19 mouse cellular contexts compared by ENCODE assay signal in the genomic region with DNA sequence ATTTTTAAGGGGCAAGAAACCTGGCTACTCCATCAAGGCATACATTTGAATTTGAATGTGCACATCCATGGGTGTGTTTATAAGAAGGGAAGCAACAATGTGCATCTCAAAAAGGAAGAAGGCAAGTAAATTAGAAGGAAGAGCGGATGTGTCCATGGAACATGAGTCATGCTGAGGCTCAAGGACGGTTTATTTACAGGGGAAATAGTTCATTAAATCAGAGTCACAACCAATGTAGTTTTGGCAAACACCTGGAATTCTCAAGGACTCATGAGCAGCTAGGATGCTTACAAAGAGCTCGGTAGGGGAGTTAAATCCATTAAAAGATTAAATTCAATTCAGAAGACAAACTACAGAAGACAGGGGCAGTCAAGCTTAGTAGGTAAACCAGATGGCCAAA.
"Had no signal": no experiment of that assay in that cellular context is flagged by ENCODE, and none has a peak within 500 bp of the region (broad histone marks: within the 10 kb centered on the region; RNA-seq: fewer than 3 reads in every experiment).

No protein-coding gene starts in this region.

- H3K9me3 ChIP-seq: lung, embryonic 15.5 days; midbrain, embryonic 10.5 days; midbrain, embryonic 12.5 days; neural tube, embryonic 13.5 days; neural tube, embryonic 15.5 days had no signal

- H3K9ac ChIP-seq: lung, embryonic 15.5 days; midbrain, embryonic 12.5 days; neural tube, embryonic 13.5 days; neural tube, embryonic 15.5 days had no signal

- DNase-seq: lung, adult 2 months; lung, postnatal 4 days; midbrain, embryonic 14.5 days; retina, postnatal 1 day; right cerebral cortex, adult 18-20 months; right cerebral cortex, postnatal 25 days; right cerebral cortex, postnatal 4 days; spleen, adult 18-20 months; thymus, adult 18-20 months; thymus, postnatal 14 days; thymus, postnatal 36 days had no signal

- H3K36me3 ChIP-seq: lung, embryonic 15.5 days; midbrain, embryonic 10.5 days; midbrain, embryonic 12.5 days; neural tube, embryonic 13.5 days; neural tube, embryonic 15.5 days had no signal

- H3K4me1 ChIP-seq: lung, embryonic 15.5 days had no signal

- ATAC-seq: lung, postnatal 0 days; midbrain, embryonic 16.5 days had no signal

- H3K27me3 ChIP-seq: lung, embryonic 15.5 days; neural tube, embryonic 13.5 days; neural tube, embryonic 15.5 days had no signal

- H3K27ac ChIP-seq: lung, embryonic 15.5 days; midbrain, embryonic 10.5 days; midbrain, embryonic 12.5 days; neural tube, embryonic 13.5 days; neural tube, embryonic 15.5 days had no signal

- H3K4me2 ChIP-seq: lung, embryonic 15.5 days; midbrain, embryonic 12.5 days; neural tube, embryonic 13.5 days; neural tube, embryonic 15.5 days had no signal

- H3K4me3 ChIP-seq: lung, embryonic 15.5 days; midbrain, embryonic 10.5 days; midbrain, embryonic 12.5 days; myocyte; neural tube, embryonic 13.5 days; neural tube, embryonic 15.5 days had no signal
